Mouse (Mus musculus): ENCODE measurements at regions not wholly inside any gene's neighbourhood (a gene's known extent, or its start where the extent isn't known, plus 50 kb on each side); places are given as distances from the start of the nearest gene placed in this dataset.

DNA sequence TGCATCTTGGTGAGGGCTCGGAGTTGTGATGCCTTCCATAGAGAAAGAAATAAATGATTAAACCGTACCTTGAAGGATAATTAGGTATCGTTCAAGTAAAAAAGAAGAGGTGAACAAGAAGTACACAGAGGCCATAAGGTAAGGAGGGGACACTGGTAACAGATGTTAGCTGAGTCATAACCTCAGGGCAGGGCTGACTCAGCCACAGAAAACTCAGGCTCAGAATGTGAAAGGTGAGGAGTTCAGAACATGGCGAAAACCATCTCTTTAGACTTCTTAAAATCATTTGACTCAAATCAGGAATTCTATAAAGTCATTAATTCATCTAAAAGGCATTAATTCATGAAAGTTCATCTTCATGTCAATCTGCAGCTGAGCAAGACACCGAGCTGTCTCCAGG is 62.1 kb upstream of the Ifngr1 start:
- TF ChIP-seq EP300 (optimal IDR thresholded peaks at IDR 0.05) (no peak), CTCF (IDR thresholded peaks at IDR 0.05; ENCODE audit: low read depth) (no peak)
